Mouse (Mus musculus): Measurements from ENCODE around the gene Rab12.

Rab12 gene

GRCm38 (mm10) chr17:66448421-66449405 lies 70.8 kb downstream of the Rab12 start:
- peak; percentile 70 for DNase-seq (ENCODE audit: extremely low spot score, low spot score)

- no peak for DNase-seq (ENCODE audit: extremely low spot score, low spot score)
Observed at GRCm38 (mm10) chr17:66447978-66448377, 71.6 kb downstream of the Rab12 start.

GRCm38 (mm10) chr17:66447007-66447312 lies 72.6 kb downstream of the Rab12 start:
- DNase-seq (ENCODE audit: extremely low spot score, low spot score), result no peak

- DNase-seq (ENCODE audit: extremely low spot score, low spot score), result peak; percentile 36
Observed at GRCm38 (mm10) chr17:66446196-66447006, 73.1 kb downstream of the Rab12 start.

Measured in neural tube, embryonic 10.5 days (tissue).